Mouse (Mus musculus) thymus, postnatal 25 days (tissue): ENCODE results near the gene Pla2g16.

ENCODE experiments used
- DNase-seq: peaks from one replicate; pipeline ENCODE4 v3.0.0; 2022

The Pla2g16 gene

GRCm38 (mm10) chr19:7566826-7567225 is 9.6 kb downstream of the Pla2g16 start:
- DNase-seq = no peak

- DNase-seq = no peak
Measured at GRCm38 (mm10) chr19:7568364-7568763, 11.1 kb downstream of the Pla2g16 start.

- DNase-seq = no peak
Measured at GRCm38 (mm10) chr19:7569650-7570049, 12.4 kb downstream of the Pla2g16 start.

GRCm38 (mm10) chr19:7576180-7576579 is 18.9 kb downstream of the Pla2g16 start:
- DNase-seq = no peak

- no peak for DNase-seq
Measured at GRCm38 (mm10) chr19:7577710-7578109, 20.5 kb downstream of the Pla2g16 start.

GRCm38 (mm10) chr19:7581042-7581441 is 23.8 kb downstream of the Pla2g16 start:
- DNase-seq = no peak

- no peak for DNase-seq
Measured at GRCm38 (mm10) chr19:7583101-7583500, 25.8 kb downstream of the Pla2g16 start.

GRCm38 (mm10) chr19:7583599-7583998 is 26.3 kb downstream of the Pla2g16 start:
- DNase-seq = no peak

- no peak for DNase-seq
Measured at GRCm38 (mm10) chr19:7585279-7585678, 28.0 kb downstream of the Pla2g16 start.

GRCm38 (mm10) chr19:7585764-7586163 is 28.5 kb downstream of the Pla2g16 start:
- DNase-seq = no peak

GRCm38 (mm10) chr19:7590795-7591194 is 33.5 kb downstream of the Pla2g16 start:
- DNase-seq = no peak

GRCm38 (mm10) chr19:7592018-7592417 is 34.8 kb downstream of the Pla2g16 start:
- DNase-seq = no peak

GRCm38 (mm10) chr19:7595534-7595933 is 38.3 kb downstream of the Pla2g16 start:
- peak; percentile 11 for DNase-seq

GRCm38 (mm10) chr19:7598481-7598880 is 41.2 kb downstream of the Pla2g16 start:
- DNase-seq = no peak

- no peak for DNase-seq
Measured at GRCm38 (mm10) chr19:7601551-7601950, 44.3 kb downstream of the Pla2g16 start.

GRCm38 (mm10) chr19:7604107-7604506 is 46.8 kb downstream of the Pla2g16 start:
- no peak for DNase-seq

- DNase-seq = no peak
Measured at GRCm38 (mm10) chr19:7605013-7605412, 47.8 kb downstream of the Pla2g16 start.

- no peak for DNase-seq
Measured at GRCm38 (mm10) chr19:7605930-7606783, 48.9 kb downstream of the Pla2g16 start.

GRCm38 (mm10) chr19:7606801-7607689 is 49.8 kb downstream of the Pla2g16 start, which contains the start of gene Lgals12:
Lgals12 (minus strand) TSS chr19:7607193.
- DNase-seq = no peak

- no peak for DNase-seq
Measured at GRCm38 (mm10) chr19:7607690-7608201, 50.5 kb downstream of the Pla2g16 start.

- no peak for DNase-seq
Measured at GRCm38 (mm10) chr19:7611942-7612757, 54.9 kb downstream of the Pla2g16 start, which contains the start of gene Hrasls5. Hrasls5 (plus strand) TSS chr19:7612541.

- no peak for DNase-seq
Measured at GRCm38 (mm10) chr19:7613151-7613550, 55.9 kb downstream of the Pla2g16 start.
